Mouse (Mus musculus) embryonic facial prominence, embryonic 14.5 days (tissue): Measurements from ENCODE around the gene Chd8. TPM values are rescaled to one million over a fixed set of nuclear protein-coding genes. Genes with fewer than 3 reads are reported as not detected.

Source experiments
- ATAC-seq: fragments of 200-750 bp; cut with Nextera tagmentation; 2 replicates; pipeline ENCODE4 v1.8.0; 2017; ENCODE audit warnings: low read depth, moderate number of reproducible peaks, moderate TSS enrichment
- DNase-seq: peaks from one replicate; pipeline ENCODE4 v3.0.0-alpha.2; 2015; ENCODE audit warnings: low spot score
- H3K27ac ChIP-seq: fragments of 300-500 bp; sonication (generic); replicated peaks from 2 replicates; pipeline ENCODE4 v1.5.1; 2014; ENCODE audit warnings: low read depth, mild to moderate bottlenecking, low read length, moderate library complexity
- H3K27me3 ChIP-seq: fragments of 300-500 bp; sonication (generic); replicated peaks from 2 replicates; pipeline ENCODE4 v1.6.1; 2014; ENCODE audit warnings: low read length; ENCODE audit not compliant: control insufficient read depth, insufficient read depth
- H3K36me3 ChIP-seq: fragments of 300-500 bp; sonication (generic); 2 replicates; pipeline ENCODE4 v1.6.1; 2014; ENCODE audit warnings: low read length, mixed read lengths; ENCODE audit not compliant: control insufficient read depth, insufficient read depth
- H3K4me1 ChIP-seq: fragments of 300-500 bp; sonication (generic); 2 replicates; pipeline ENCODE4 v1.6.1; 2014; ENCODE audit warnings: antibody characterized with exemption, low read length; ENCODE audit not compliant: control insufficient read depth, insufficient read depth
- H3K4me2 ChIP-seq: fragments of 300-500 bp; sonication (generic); 2 replicates; pipeline ENCODE4 v1.6.1; 2014; ENCODE audit warnings: low read depth, mild to moderate bottlenecking, low read length, moderate library complexity, mixed read lengths
- H3K4me3 ChIP-seq: fragments of 300-500 bp; sonication (generic); 2 replicates; pipeline ENCODE4 v1.5.1; 2014; ENCODE audit warnings: low read depth, mild to moderate bottlenecking, low read length
- H3K9ac ChIP-seq: fragments of 300-500 bp; sonication (generic); 2 replicates; pipeline ENCODE4 v1.6.1; 2014; ENCODE audit warnings: low read depth, mild to moderate bottlenecking, low read length, moderate library complexity, mixed read lengths
- H3K9me3 ChIP-seq: fragments of 300-500 bp; sonication (generic); 2 replicates; pipeline ENCODE4 v1.6.1; 2016; ENCODE audit warnings: low read length; ENCODE audit not compliant: control insufficient read depth
- WGBS: fragments of 180-500 bp; shearing (Covaris S2); extraction: QIAGEN DNeasy Blood & Tissue Kit; methylation state at CpG from one replicate; pipeline ENCODE4 v1.1.7; 2014; 5-methylcytosine and 5-hydroxymethylcytosine counted together
- polyA plus RNA-seq: library from polyadenylated mRNA; unstranded; fragments of >200 nt; fragmentation: Nextera tagmentation; extraction: Ambion mirVana; gene quantifications from 2 replicates; pipeline ENCODE4 v1.2.1, GENCODE M21; 2014

The Chd8 gene
- polyA plus RNA-seq, 1 experiment from 2014 or later, result 35.5 TPM

- no peak overlapping the region for H3K27ac ChIP-seq
- DNase-seq (no peak), ATAC-seq (no peak)
- H3K4me2 ChIP-seq, result no peak overlapping the region
- 87% methylated on average over 7 of the region's 7 CpGs for WGBS
- no peaks in the 10 kb centered on the region for H3K4me1 ChIP-seq
- no peak overlapping the region for H3K4me3 ChIP-seq
- no peaks in the 10 kb centered on the region for H3K9me3 ChIP-seq
- H3K27me3 ChIP-seq, result no peaks in the 10 kb centered on the region
- H3K36me3 ChIP-seq, result peaks cover 73% of the 10 kb centered on the region
- H3K9ac ChIP-seq, result no peak overlapping the region
Observed at GRCm38 (mm10) chr14:52235165-52235564, 22.4 kb downstream of the Chd8 start.

DNA sequence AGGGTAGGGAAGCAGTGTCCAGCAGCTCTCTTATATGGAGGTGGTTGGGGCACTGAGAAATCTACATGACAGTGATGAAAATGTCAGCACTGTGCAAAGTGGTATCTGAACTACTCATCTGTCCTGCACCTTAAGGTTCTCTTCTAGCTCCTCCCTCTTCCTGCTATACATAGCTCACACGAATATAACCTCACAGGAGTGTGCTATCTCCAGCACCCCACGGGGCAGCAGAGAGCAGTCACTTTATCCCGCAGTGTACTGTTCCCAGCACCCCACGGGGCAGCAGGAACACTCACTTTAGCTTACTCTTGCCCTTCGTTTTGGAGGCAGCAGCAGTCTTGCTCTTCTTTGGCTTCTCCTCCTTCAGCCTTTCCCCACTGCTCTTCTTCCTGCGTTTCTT is 25.3 kb downstream of the Chd8 start:
- 82% methylated on average over 6 of the region's 6 CpGs for WGBS

GRCm38 (mm10) chr14:52225972-52226371 is 31.6 kb downstream of the Chd8 start:
- no peak overlapping the region for H3K9ac ChIP-seq
- no peak for DNase-seq
- H3K4me3 ChIP-seq, result no peak overlapping the region
- H3K4me1 ChIP-seq, result no peaks in the 10 kb centered on the region
- H3K27ac ChIP-seq, result no peak overlapping the region
- H3K36me3 ChIP-seq, result peaks cover 96% of the 10 kb centered on the region
- WGBS, result 95% methylated on average over 2 of the region's 2 CpGs
- H3K4me2 ChIP-seq, result no peak overlapping the region
- no peaks in the 10 kb centered on the region for H3K9me3 ChIP-seq
- ATAC-seq, result no peak
- no peaks in the 10 kb centered on the region for H3K27me3 ChIP-seq

More for the DNA sequence above, 25.3 kb downstream of the Chd8 start:
- peaks cover 97% of the 10 kb centered on the region for H3K36me3 ChIP-seq
- no peaks in the 10 kb centered on the region for H3K9me3 ChIP-seq
- no peaks in the 10 kb centered on the region for H3K4me1 ChIP-seq
- H3K4me3 ChIP-seq, result no peak overlapping the region
- DNase-seq (no peak), ATAC-seq (no peak)
- no peaks in the 10 kb centered on the region for H3K27me3 ChIP-seq
- no peak overlapping the region for H3K4me2 ChIP-seq
- no peak overlapping the region for H3K27ac ChIP-seq
- no peak overlapping the region for H3K9ac ChIP-seq

DNA sequence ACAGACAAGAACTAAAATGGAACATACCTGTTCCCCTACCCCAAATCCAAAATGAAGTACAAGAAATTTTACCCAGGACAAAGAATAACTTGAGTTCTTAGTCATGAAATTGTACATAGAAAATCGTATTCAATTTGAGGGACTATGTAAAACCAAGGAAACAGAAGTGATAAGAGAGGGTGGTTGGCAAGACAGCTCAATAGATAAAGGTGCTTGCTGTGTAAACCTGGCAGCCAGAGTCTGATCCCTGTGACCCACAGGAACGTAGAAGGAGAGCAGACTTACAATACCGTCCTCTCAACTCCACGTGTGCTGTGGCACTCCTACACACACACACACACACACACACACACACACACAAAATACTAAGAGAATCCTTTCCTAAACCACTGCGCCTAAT is 40.3 kb downstream of the Chd8 start:
- Histone ChIP-seq H3K27ac (no peak overlapping the region), H3K9ac (no peak overlapping the region), H3K4me3 (no peak overlapping the region), H3K27me3 (no peaks in the 10 kb centered on the region), H3K4me2 (no peak overlapping the region), H3K9me3 (no peaks in the 10 kb centered on the region), H3K36me3 (peaks cover 92% of the 10 kb centered on the region), H3K4me1 (no peaks in the 10 kb centered on the region)
- 94% methylated on average over 5 of the region's 5 CpGs for WGBS
- ATAC-seq (no peak), DNase-seq (no peak)

GRCm38 (mm10) chr14:52199412-52199811 is 58.2 kb downstream of the Chd8 start:
- Histone ChIP-seq H3K4me3 (no peak overlapping the region), H3K4me2 (no peak overlapping the region), H3K27me3 (no peaks in the 10 kb centered on the region), H3K36me3 (peaks cover 56% of the 10 kb centered on the region), H3K9ac (no peak overlapping the region), H3K9me3 (no peaks in the 10 kb centered on the region), H3K27ac (no peak overlapping the region), H3K4me1 (0 out of 2 replicates have a peak, but pooled peaks cover 5% of the 10 kb centered on the region)
- 90% methylated on average over 4 of the region's 4 CpGs for WGBS
- no peak for DNase-seq
- no peak for ATAC-seq

GRCm38 (mm10) chr14:52198141-52198540 is 59.4 kb downstream of the Chd8 start:
- no peaks in the 10 kb centered on the region for H3K9me3 ChIP-seq
- no peak for ATAC-seq
- H3K4me1 ChIP-seq, result 0 out of 2 replicates have a peak, but pooled peaks cover 5% of the 10 kb centered on the region
- WGBS, result 8% methylated on average over 3 of the region's 3 CpGs
- H3K4me2 ChIP-seq, result peak overlapping the region; percentile 80
- peak; percentile 8 for DNase-seq
- H3K9ac ChIP-seq, result peak overlapping the region; percentile 98
- H3K36me3 ChIP-seq, result peaks cover 52% of the 10 kb centered on the region
- H3K4me3 ChIP-seq, result peak overlapping the region; percentile 99
- H3K27me3 ChIP-seq, result no peaks in the 10 kb centered on the region
- peak overlapping the region; percentile 99 for H3K27ac ChIP-seq

GRCm38 (mm10) chr14:52197156-52197878 is 60.3 kb downstream of the Chd8 start, which contains the start of gene Supt16:
Supt16 (minus strand) TSS chr14:52197416.
- ATAC-seq (peak; percentile 97), DNase-seq (peak; percentile 91)
- Histone ChIP-seq H3K4me1 (0 out of 2 replicates have a peak, but pooled peaks cover 5% of the 10 kb centered on the region), H3K9ac (peak within 1 kb of the TSS; percentile 98), H3K4me3 (peak within 1 kb of the TSS; percentile 99), H3K4me2 (peak within 1 kb of the TSS; percentile 80), H3K36me3 (peaks cover 51% of the 10 kb centered on the region), H3K27me3 (no peaks in the 10 kb centered on the region), H3K27ac (peak within 1 kb of the TSS; percentile 99), H3K9me3 (no peaks in the 10 kb centered on the region)
- under 1% methylated on average over 54 of the region's 59 CpGs for WGBS

DNA sequence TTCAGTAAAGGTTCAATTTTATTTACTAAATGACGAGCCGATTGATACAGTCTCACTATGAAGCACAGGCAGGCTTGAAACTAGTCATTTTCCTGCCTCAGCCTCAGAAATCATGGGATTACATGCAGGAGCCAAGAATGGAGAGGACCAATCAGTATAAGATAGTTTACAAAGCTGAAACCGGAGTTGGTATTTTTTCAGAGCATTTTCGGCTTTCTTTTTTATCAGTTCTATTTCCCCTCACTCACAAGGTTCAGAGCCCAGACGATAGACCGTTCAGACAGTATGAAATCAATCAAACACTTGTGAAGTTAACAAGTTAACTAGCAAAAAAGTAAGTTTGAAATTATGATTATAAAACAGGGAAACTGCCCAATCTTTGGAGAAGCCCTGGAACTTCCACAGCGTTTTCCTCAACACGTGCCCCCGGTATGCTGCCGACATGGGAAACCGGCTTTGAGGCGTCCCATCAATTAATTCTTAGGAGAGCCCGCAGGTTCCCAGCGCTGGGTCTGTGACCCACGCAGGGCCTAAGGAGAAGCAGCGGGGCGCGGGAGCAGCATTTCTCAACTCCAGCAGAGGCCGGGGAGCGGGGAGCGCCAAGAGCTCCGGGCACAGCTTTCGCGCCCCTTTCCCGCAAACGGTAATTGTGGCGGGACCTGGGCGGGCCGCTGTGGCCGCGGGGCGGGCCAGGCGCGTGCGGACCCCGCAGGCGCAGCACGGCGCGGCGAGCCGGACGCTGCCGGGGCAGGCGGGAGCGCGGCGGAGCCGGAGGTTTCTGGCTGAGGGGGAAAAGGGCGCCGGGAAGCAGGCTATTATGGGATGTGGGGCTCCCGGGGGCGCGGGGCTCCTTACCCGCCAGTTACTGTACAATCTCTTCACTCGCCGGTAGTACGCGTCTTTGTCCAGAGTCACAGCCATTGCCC is 61.1 kb downstream of the Chd8 start:
- Histone ChIP-seq H3K27ac (peak overlapping the region; percentile 99), H3K4me3 (peak overlapping the region; percentile 99), H3K4me1 (0 out of 2 replicates have a peak, but pooled peaks cover 5% of the 10 kb centered on the region), H3K9me3 (no peaks in the 10 kb centered on the region), H3K27me3 (no peaks in the 10 kb centered on the region), H3K4me2 (peak overlapping the region; percentile 80), H3K36me3 (peaks cover 44% of the 10 kb centered on the region), H3K9ac (peak overlapping the region; percentile 98)
- DNase-seq, result peak; percentile 24
- ATAC-seq, result peak; percentile 24
- under 1% methylated on average over 37 of the region's 59 CpGs for WGBS
